Mouse (Mus musculus) kidney, adult 2 months (tissue): Measurements from ENCODE around the gene Rmi2.

Experiments used
- CTCF ChIP-seq: fragments of 200-500 bp; conservative IDR thresholded peaks from 2 replicates; pipeline ENCODE4 v1.5.1; 2011; ENCODE audit warnings: low read depth, mild to moderate bottlenecking, control low read depth, low read length, moderate library complexity, mixed read lengths; ENCODE audit not compliant: insufficient read depth, insufficient read length
- POLR2A ChIP-seq: fragments of 200-500 bp; IDR thresholded peaks from one replicate; pipeline ENCODE4 v1.6.1; 2011; ENCODE audit warnings: low read depth, low read length, control low read depth

DNA sequence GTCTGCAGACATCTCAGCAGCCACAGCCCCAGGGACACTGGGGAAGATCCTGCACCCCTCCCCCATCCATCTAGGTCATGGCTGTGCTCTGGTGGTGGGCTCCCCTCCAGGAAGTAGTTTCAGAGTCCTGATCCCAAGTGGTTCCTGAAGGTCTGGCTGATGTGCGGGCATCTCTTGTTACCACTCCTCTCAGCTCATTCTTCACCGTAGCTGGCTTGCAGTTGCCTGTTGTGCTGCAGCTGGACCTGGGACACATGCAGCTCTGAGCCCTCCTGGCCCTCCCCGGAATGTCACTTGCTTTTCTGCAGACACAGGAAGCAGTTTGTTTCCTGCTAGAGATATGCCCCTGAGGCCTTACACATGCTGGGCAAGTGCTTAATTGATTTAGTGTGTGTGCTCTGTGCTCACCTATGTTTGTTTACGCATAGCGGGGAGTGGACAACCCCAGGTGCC lies 70.8 kb downstream of the Rmi2 start:
- TF ChIP-seq CTCF (no peak), POLR2A (no peak)
